Mouse (Mus musculus) ES-Bruce4 (cell line): ENCODE measurements around the gene Vmn2r39.
"Not testable (repeated sequence)": the region's sequence is repeated elsewhere in the genome, so short reads cannot be mapped to it uniquely, and the experiment has no call there.

Source experiments
- CTCF ChIP-seq: IDR thresholded peaks from one replicate; pipeline ENCODE4 v1.8.1; 2011; ENCODE audit warnings: low read depth, low read length
- EP300 ChIP-seq: IDR thresholded peaks from 2 replicates; pipeline ENCODE4 v1.6.1; 2011; ENCODE audit warnings: low read depth, low read length; ENCODE audit not compliant: insufficient read depth
- POLR2A ChIP-seq: IDR thresholded peaks from one replicate; pipeline ENCODE4 v1.8.1; 2011; ENCODE audit warnings: low read length; ENCODE audit not compliant: insufficient read depth

DNA sequence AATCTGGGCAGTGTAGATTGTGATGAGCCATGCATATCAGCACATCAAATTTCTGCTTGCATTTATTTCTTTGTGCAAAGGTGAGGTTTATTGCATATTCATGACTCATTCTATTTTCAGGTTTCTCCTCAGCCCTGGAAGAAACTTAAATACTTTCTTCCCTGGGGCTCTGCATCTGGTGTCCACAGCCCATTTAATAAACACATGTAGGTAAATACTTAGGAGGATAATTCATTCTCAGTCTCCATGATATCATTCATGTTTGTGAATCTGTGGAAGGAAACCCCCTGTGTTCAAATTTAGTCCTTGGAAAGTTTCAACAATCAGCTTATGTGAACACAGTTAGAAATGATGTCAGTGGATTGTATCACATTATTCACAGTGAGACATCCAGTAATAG lies at the start of gene Vmn2r39:
- TF ChIP-seq POLR2A, CTCF, EP300: not testable (repeated sequence)
